Mouse (Mus musculus): ENCODE measurements around the gene Calml4.

Gene Calml4

GRCm38 (mm10) chr9:62903841-62904240 lies 46.0 kb downstream of the Calml4 start:
- no peak for DNase-seq

GRCm38 (mm10) chr9:62905039-62905438 lies 47.2 kb downstream of the Calml4 start:
- no peak for DNase-seq

DNA sequence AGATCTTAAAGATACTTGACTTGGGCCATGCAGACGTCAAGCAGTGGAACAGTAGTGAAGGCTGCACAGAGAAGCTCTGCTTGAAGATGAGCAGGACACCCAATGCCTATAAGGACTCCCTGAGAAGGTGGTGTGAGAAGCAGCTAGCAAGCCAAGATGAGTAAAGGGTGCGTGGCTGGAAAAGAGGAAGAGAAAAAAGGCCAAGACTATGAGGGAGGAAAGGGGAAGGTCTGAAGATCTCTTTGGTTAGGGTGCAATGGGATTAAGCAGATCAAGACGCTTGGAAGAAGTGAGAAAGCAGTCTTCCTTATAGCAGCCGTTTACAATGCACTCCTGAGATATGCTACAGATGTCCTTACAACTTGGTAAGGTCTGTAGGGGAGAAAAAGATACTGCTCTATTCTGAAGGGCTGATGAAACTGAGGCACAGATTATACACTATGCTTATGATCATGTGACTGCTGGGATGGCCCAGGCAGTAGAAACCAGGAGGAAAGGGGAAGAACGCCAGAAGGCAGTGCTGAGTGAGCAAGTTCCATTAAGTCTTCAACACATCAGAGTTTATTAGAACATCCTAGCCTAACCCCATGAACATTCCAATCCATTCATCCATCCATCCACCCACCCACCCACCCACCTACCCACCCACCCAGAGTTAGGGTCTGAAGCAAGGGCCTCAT lies 55.6 kb downstream of the Calml4 start:
- no peak for DNase-seq

DNA sequence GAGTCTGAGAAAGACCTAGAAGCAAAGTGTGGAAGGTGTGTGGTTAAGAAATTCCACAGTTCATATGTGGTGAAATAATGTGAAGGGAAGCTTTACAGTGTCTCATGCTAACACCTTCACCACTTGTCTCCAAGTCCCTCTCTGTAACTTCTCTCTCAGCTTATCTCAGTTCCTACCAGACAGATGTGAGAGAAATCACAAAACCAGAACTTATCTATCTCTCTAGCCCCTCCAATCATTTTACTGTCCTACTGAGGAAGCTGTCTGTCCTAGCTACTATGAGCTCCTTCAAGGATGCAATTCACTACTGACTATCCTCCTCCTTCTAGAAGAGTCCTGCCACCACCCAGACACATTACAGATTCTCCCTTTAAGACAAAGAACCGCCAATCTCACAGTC lies 59.2 kb downstream of the Calml4 start:
- DNase-seq, result no peak

GRCm38 (mm10) chr9:62920877-62921276 lies 63.0 kb downstream of the Calml4 start:
- DNase-seq, result no peak

DNA sequence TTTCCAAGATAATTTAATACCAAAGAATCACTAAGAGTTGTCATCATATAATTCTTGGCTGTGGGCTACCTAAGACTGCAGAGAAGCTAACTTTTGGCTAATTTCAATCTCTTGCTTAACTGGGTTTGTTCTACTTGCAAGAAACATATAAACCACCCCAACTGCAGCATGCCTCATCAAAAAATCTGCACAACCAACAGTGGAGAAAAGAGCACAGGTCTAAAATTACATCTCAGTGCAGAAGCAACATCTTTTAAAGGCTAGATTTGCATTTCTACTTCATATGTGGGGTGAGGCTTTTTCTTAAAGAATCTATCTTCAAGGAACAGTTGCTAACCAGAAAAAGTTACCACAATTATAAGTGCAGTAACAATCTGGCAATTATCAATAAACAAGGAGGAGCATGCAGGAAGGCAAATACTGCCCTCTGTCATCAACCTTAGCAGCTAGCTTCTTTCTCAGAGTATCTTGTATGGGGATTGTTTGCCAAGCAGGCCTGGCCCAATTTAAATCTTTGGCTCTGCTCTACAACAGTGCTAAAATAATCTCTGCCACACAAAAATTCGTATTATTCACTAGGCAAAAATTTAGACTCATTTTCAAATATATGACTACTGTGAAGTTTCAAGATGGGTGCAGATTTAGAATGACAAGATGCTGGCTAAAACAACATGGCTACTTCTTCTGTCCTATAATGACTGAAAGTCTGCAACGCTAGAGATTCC lies 67.2 kb downstream of the Calml4 start:
- DNase-seq, result no peak
